Mouse (Mus musculus): ENCODE results near the gene Pnkp.

DNA sequence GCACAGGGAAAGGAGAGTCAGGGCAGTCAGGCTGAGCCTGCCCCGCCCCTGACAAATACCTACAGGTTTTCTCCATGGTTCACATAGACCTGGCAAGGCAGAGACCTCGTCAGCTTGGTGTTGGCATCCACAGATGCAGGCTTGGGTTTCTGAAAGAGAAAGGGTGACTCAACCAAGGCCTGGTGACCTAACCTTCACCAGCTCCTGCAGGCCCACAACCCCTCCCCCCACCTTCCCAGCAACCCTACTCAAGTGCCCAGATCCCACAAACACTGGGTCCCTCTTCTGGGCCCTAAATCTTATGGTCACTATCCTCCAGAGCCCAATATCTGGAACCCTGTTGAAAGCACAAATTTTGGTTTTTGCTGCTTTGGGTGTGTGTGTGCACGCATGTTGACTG is 26.1 kb downstream of the Pnkp start:
- no peak for TF ChIP-seq CTCF (IDR thresholded peaks at IDR 0.05; ENCODE audit: low read depth, low read length)
- no peak for TF ChIP-seq EP300 (IDR thresholded peaks at IDR 0.05; ENCODE audit: insufficient read depth, low read depth, low read length)

All from ES-Bruce4 (cell line).